Mouse (Mus musculus): ENCODE measurements around the gene Tmem206.

Tmem206 gene

GRCm38 (mm10) chr1:191325726-191326232, at the start of gene Tmem206:
Gene Tmem206 (plus strand): TSS chr1:191325912.
- DNase-seq (ENCODE audit: low spot score in 2 of 2): peak; percentile 96 to 97

- DNase-seq (ENCODE audit: low spot score in 2 of 2): no peak
Observed at GRCm38 (mm10) chr1:191276181-191276580, 49.5 kb upstream of the Tmem206 start.

- DNase-seq (ENCODE audit: low spot score in 2 of 2): no peak
Observed at GRCm38 (mm10) chr1:191277549-191278059, 48.1 kb upstream of the Tmem206 start.

- DNase-seq (ENCODE audit: low spot score in 2 of 2): no peak
Observed at GRCm38 (mm10) chr1:191278324-191278723, 47.4 kb upstream of the Tmem206 start.

GRCm38 (mm10) chr1:191281171-191281570, 44.5 kb upstream of the Tmem206 start:
- DNase-seq (ENCODE audit: low spot score in 2 of 2): no peak

DNA sequence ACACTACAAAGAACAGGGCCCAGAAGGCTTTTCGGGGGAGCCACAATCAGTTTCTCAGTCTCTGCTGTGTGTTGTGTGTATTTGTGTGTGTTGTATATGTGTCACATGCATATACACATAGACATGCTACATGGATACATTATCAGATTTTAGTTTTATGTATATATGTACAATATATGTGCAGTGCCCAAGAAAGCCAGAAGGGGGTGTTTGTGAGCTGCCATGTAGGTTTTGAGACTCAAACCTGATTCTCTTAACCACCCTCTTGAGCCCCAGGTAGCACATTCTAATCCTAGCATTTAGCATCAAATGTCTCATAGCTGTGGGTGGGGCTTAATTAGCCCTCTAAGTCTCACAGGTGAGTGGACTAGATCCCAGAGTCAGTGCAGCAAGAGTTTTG, 43.4 kb upstream of the Tmem206 start:
- DNase-seq (ENCODE audit: low spot score in 2 of 2): no peak

DNA sequence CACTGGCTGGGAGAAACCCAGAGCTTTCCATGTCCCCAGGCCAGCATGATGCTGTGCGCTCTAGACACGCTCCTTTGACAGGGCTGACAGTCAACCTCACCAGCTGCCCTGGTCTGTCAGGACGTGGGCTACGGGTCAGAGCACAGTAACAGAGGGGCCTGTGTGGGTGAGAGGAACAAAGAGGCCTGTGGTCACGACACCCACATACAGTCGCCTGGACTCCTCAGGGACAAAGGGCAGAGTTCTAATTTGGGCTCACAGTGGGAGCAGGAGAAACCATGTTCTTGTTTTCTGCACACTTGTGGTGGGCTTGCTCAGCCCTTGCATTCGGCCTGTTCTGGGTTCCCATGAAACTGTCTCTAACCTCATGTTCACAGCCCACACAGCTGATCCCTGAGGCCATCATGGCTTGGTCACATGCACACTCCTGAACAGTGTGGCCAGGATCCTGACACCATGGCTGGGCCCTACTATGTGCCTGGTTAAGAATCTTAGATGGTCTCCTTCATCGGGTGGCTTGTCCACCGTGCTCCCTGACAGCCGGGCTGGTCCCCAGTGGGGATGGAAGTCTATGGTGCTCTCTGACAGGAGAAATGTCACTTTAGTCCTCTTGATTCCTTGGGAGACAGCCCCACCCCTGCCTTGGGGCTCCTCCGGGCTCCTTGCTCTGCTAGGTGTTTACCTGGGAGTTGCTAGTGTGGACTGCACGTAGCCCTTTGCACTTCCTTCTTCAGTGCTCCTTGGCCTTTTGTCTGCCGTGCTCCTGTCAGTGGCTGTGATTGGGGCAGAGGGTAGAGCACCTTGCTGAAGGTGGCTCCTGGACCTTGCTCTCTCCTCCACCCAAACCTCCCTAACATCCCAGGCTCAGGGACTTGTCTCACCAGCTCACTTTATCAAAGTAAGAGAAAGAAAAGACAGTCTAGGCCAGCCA, 42.3 kb upstream of the Tmem206 start:
- no peak for DNase-seq (ENCODE audit: low spot score in 2 of 2)

DNA sequence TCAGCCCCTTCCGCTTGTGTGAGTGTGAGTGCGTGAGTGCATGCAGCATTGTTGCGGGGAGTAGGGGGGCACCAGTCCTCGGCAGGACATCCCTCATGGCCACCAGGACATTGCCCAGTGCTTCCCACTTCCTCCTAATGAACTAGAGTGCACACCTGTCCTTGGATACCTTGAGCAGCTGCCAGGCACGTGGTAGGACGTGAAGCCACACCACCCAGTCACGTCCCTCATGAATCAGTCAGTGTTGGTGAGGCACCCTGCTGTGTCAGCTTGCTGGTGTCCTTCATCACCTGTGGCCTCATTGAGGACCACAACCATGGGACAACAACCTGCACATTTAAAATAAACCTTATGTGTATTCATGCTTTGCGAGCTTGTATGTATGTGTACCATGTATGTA, 41.2 kb upstream of the Tmem206 start:
- DNase-seq (ENCODE audit: low spot score in 2 of 2): no peak

DNA sequence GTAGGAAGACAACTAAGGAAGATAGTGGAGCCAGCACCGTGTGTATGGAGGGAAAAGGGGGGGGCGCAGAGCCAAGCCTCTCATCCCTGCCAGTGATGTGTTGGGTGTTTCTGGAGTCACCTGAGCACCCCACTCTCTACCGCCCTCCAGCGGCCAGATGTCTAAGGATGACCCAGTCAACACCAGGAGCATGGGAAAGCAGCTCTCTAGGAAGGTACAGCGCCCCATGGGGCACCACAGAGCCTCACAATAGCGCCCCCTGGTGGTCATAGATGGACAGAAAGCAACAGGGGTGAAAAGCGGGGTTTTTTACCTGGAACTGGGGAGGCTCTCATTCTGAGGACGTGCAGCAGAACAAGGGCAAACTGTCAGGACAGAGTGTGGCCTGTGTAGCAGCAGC, 37.0 kb upstream of the Tmem206 start:
- no peak for DNase-seq (ENCODE audit: low spot score in 2 of 2)

DNA sequence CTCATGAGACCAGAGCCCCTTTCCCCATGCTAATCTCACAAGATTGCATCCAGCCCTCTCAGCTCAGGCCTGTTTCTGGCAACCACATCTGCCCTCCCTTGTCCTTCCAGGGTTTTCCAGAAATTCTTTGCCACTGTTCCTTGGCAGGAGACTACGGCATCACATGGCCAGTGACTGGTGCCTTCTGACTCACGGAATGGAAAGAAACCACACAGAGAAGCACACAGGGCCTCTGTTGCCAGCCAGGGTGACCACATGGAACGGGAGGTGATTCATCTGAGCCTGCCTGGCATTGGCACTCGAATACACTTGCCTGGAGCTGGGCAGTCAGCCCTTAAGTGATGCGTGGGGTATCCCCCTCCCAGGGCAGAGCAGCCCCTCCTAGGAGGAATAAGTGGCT, 33.4 kb upstream of the Tmem206 start:
- peak; percentile 66 to 76 for DNase-seq (ENCODE audit: low spot score in 2 of 2)

DNA sequence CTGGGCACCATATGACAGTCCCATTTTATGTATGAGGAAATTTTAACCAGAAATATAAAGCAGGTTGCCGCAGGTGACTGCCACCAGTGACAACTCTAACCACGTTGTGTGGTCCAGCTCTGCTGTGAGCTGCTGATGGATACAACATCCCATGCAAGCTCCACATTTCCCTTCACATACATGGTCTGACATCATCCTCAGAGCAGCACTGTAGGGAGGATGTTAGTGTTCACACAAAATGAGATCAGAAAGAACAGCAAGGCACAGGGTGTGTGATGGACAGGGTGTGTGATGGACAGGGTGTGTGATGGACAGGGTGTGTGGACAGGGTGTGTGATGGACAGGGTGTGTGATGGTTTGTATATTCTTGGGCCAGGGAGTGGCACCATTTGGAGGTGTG, 32.7 kb upstream of the Tmem206 start:
- DNase-seq (ENCODE audit: low spot score in 2 of 2): no peak

GRCm38 (mm10) chr1:191293996-191294795, 31.5 kb upstream of the Tmem206 start:
- DNase-seq (ENCODE audit: low spot score in 2 of 2): no peak

DNA sequence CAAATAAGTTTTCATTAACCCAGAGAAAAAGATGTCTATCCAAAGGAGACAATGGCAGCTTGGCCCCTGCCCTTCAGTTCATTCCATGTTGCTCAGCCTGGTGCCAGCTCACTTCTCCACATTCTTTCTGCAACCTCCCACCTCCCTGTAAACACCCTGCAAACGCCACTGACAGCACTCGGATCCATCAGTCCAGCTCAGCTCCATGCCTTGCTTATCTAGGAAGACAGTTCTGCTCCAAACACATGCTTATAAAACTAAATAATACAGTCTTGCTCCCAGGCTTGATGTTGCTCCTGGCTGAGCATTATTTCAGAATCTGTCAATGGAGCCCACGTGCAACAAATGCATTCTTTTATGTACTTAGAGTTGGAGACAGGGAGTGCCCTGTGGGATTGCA, 29.9 kb upstream of the Tmem206 start:
- no peak for DNase-seq (ENCODE audit: low spot score in 2 of 2)

GRCm38 (mm10) chr1:191296445-191296844, 29.3 kb upstream of the Tmem206 start:
- peak; percentile 56 to 69 for DNase-seq (ENCODE audit: low spot score in 2 of 2)

- no peak for DNase-seq (ENCODE audit: low spot score in 2 of 2)
Observed at GRCm38 (mm10) chr1:191298304-191298703, 27.4 kb upstream of the Tmem206 start.

DNA sequence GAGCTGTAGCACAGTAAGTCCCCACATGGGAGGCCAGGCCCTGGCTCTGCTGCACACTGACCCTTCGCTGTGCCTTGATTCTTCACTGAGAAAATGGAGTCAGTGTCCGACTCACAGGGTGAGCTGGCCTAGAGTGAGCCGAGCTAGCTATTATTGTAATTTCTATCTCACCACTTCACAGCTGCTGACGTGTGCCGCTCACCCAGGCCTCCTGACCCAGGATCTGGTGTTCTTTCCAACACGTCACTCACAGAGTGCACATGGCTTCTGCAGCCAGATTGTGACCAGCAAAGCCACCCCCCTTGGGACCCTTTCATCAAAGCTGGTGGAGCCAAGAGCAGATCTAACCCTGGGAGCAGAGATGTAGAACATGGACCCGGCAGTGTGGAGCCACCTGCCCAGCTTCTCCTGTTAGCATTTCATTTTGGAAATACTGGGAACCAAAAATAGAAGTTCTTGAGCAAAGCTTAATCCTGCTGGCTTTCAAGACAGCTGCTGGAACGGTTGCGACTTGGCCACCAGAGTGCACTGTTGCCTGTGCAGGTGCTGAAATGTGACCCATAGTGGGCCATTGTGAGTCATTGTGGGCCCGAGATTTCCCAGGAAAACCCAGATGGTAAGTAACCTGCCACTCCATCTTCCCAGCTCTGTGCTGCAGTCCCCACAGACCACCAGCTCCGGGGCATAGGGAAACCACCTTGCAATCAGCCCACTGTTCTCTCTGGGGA, 26.3 kb upstream of the Tmem206 start:
- peak; percentile 52 to 64 for DNase-seq (ENCODE audit: low spot score in 2 of 2)

- DNase-seq (ENCODE audit: low spot score in 2 of 2): no peak
Observed at GRCm38 (mm10) chr1:191301903-191302302, 23.8 kb upstream of the Tmem206 start.

- DNase-seq (ENCODE audit: low spot score in 2 of 2): no peak
Observed at GRCm38 (mm10) chr1:191303736-191304135, 22.0 kb upstream of the Tmem206 start.

- DNase-seq (ENCODE audit: low spot score in 2 of 2): no peak
Observed at GRCm38 (mm10) chr1:191304216-191304615, 21.5 kb upstream of the Tmem206 start.

DNA sequence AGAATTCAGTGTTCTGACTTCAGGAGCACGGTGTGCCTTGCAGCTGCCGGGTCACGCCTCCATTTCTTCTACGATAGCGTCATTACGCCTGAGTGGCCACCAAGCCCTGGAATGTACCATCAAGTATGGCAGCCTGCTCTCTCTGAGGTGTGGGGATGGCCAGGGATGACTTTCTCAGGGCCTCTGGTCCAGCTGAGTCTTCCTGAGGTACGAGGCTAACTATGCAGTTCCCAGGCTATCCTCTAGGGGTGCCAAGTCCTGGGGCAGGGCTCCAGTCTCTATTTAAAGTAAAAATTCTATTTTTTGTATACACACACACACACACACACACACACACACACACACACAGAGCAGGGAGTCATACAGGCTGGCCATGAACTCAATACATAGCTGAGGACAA, 20.1 kb upstream of the Tmem206 start:
- DNase-seq (ENCODE audit: low spot score in 2 of 2): peak in 1 of 2 experiments; percentile 16

DNA sequence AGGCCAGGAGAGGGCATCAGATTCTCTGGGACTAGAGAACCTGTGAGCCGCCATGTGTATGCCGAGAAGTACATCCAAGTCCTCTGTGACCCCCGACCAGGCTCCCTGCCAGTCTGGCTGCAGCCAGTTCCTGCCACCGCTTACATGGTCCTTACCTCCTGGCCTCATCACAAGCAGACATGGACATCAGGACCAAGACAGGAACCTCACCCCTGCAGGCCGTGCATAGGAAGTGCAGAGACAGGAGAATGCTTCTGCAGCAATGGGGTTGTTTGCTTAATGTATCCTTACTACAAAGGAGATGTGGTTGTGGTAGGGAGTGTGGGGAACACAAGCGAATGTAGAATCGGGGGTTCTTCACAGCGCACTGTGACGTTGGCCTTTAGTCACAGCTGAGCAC, 19.4 kb upstream of the Tmem206 start:
- no peak for DNase-seq (ENCODE audit: low spot score in 2 of 2)
